Mouse (Mus musculus) liver, embryonic 18 days (tissue): ENCODE results near the gene Gm5891. TPM values are rescaled to one million over a fixed set of nuclear protein-coding genes. Genes with fewer than 3 reads are reported as not detected.

Experiments
- polyA plus RNA-seq: library from polyadenylated mRNA; depleted of rRNA; stranded (reverse); fragments of >200 nt; gene quantifications from 2 replicates; pipeline ENCODE4 v1.2.3, GENCODE M21; 2012; rRNA removed

The Gm5891 gene
- polyA plus RNA-seq, result not detected in 2 replicates

DNA sequence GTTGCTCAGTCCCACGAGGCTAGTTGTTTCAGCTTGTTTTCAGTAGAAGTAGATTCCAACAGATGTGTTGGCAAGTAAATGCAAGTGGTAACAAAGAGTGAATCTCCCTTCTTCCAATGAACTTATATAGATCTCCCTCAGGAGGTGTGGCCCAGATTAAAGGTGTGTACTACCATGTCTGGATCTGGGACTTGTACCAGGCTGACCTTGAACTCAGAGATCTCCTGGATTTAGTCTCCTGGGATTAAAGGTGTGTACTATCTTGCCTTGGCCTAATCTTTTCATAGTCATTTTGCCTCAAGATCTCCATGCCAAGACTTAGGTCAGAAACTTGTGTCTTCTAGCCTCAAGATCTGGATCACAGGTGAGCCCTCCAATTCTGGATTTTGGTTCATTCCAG, at the start of gene Gm5891:
Gene Gm5891, minus strand, starts transcription at position 101 of the 400 bp plus-strand sequence.

Other genes with a start within 250 kb of the Gm5891 start
- not detected in 2 replicates for gene Gm4175, start 159.8 kb downstream of the Gm5891 start, polyA plus RNA-seq
- not detected in 2 replicates for gene Gm4177, start 124.6 kb downstream of the Gm5891 start, polyA plus RNA-seq
- gene Vmn1r135, start 88.9 kb downstream of the Gm5891 start, polyA plus RNA-seq, result not detected in 2 replicates
- not detected in 2 replicates for gene Gm5725, start 77.0 kb downstream of the Gm5891 start, polyA plus RNA-seq
- gene Vmn1r137, start 73.3 kb upstream of the Gm5891 start, polyA plus RNA-seq, result not detected in 2 replicates
- not detected in 2 replicates for gene Vmn1r138, start 107.6 kb upstream of the Gm5891 start, polyA plus RNA-seq
- not detected in 2 replicates for gene Gm6176, start 135.0 kb upstream of the Gm5891 start, polyA plus RNA-seq
- not detected in 2 replicates for gene Vmn1r139, start 147.8 kb upstream of the Gm5891 start, polyA plus RNA-seq
- not detected in 2 replicates for gene Gm16451, start 197.0 kb upstream of the Gm5891 start, polyA plus RNA-seq
- gene Gm10666, start 213.4 kb upstream of the Gm5891 start, polyA plus RNA-seq, result not detected in 2 replicates
- gene Vmn1r142, start 242.7 kb upstream of the Gm5891 start, polyA plus RNA-seq, result not detected in 2 replicates